Mouse (Mus musculus) activated CD4-positive, CD25-positive, alpha-beta regulatory T cell, adult 4 months (primary cell): ENCODE data around the gene Rrnad1. TPM values are rescaled to one million over a fixed set of nuclear protein-coding genes. Genes with fewer than 3 reads are reported as not detected.

Experiments used
- ATAC-seq: one replicate; pipeline ENCODE4 v1.8.0; 2017
- polyA plus RNA-seq, 2 experiments: library from polyadenylated mRNA; unstranded; fragments of 100-300 nt; shearing (Covaris generic); gene quantifications; one replicate each; pipeline ENCODE4 v1.2.1; 2017

Gene Rrnad1
- polyA plus RNA-seq, 2 experiments from 2014 or later, result 16.3 to 19.7 TPM

DNA sequence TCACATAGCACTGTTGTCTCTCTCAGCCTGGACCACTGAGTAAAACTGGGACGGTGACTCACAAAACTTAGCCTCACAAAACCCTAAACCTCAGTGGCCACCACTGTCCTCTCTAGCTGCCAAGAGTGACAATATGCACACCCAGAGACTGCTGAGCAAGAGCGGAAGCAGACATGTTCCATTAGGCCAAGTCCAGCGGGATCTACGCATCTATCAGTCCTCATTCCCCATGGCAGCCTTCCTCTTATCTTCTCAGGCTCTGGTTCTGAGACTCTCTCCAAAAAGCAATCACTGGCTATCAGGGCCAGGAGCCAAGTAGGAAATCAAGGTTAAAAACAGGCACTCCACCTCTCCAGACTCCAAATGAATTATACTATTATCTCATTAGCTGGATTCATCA lies 52.8 kb downstream of the Rrnad1 start:
- no peak for ATAC-seq

Other genes with a start within 250 kb of the Rrnad1 start
- gene Lrrc71, start 182.1 kb downstream of the Rrnad1 start, polyA plus RNA-seq, result under 1 TPM; 0.41 to 0.50 TPM
- gene Ntrk1, start 135.6 kb downstream of the Rrnad1 start, polyA plus RNA-seq, result not detected
- under 1 TPM; 0.28 to 0.61 TPM for gene Insrr, start 133.8 kb downstream of the Rrnad1 start, polyA plus RNA-seq
- 10 to 100 TPM; 49.6 to 67.4 TPM for gene Pear1, start 106.4 kb downstream of the Rrnad1 start, polyA plus RNA-seq
- 100 to 1,000 TPM; 203 to 239 TPM for gene Sh2d2a, start 84.0 kb downstream of the Rrnad1 start, polyA plus RNA-seq
- gene Prcc, start 45.1 kb downstream of the Rrnad1 start, polyA plus RNA-seq, result 1 to 10 TPM; 4.5 TPM
- gene Hdgf, start 24.4 kb downstream of the Rrnad1 start, polyA plus RNA-seq, result 10 to 100 TPM; 45.5 to 51.5 TPM
- 100 to 1,000 TPM; 158 to 159 TPM for gene Mrpl24, start 11.2 kb downstream of the Rrnad1 start, polyA plus RNA-seq
- gene Isg20l2, start 403 bp downstream of the Rrnad1 start, polyA plus RNA-seq, result 10 to 100 TPM; 17.8 to 18.5 TPM
- not detected for gene Crabp2, start 17.9 kb upstream of the Rrnad1 start, polyA plus RNA-seq
- gene Nes, start 40.4 kb upstream of the Rrnad1 start, polyA plus RNA-seq, result not detected
- not detected for gene Bcan, start 69.5 kb upstream of the Rrnad1 start, polyA plus RNA-seq
- not detected for gene Hapln2, start 96.9 kb upstream of the Rrnad1 start, polyA plus RNA-seq
- gene Gpatch4, start 112.4 kb upstream of the Rrnad1 start, polyA plus RNA-seq, result 10 to 100 TPM; 25.3 to 33.4 TPM
- gene Naxe, start 127.8 kb upstream of the Rrnad1 start, polyA plus RNA-seq, result 10 to 100 TPM; 70.9 to 90.8 TPM
- not detected for gene Ttc24, start 147.6 kb upstream of the Rrnad1 start, polyA plus RNA-seq
- gene Iqgap3, start 151.3 kb upstream of the Rrnad1 start, polyA plus RNA-seq, result 1 to 10 TPM; 1.3 to 1.4 TPM
- gene Mef2d, start 211.7 kb upstream of the Rrnad1 start, polyA plus RNA-seq, result 10 to 100 TPM; 24.3 to 24.5 TPM